Mouse (Mus musculus): Measurements from ENCODE around the gene Slc25a53. TPM values are rescaled to one million over a fixed set of nuclear protein-coding genes. Genes with fewer than 3 reads are reported as not detected.

The Slc25a53 gene
- 5.1 and 5.5 TPM in 2 replicates for polyA plus RNA-seq (2015; fragmentation: Nextera tagmentation; extraction: Ambion mirVana)

GRCm38 (mm10) chrX:137038000-137038483, at the start of gene Slc25a53:
Gene Slc25a53 (minus strand): TSS chrX:137038302.

GRCm38 (mm10) chrX:137049425-137050225, 11.5 kb upstream of the Slc25a53 start, which contains the start of gene Fam199x:
Gene Fam199x (plus strand): TSS chrX:137049594.

GRCm38 (mm10) chrX:136992978-136993547, 45.0 kb downstream of the Slc25a53 start, which contains the start of gene Zcchc18:
Gene Zcchc18 (plus strand): TSS chrX:136993155.

GRCm38 (mm10) chrX:136976424-136977084, 61.5 kb downstream of the Slc25a53 start, which contains the start of the genes Tmsb15l and Tmsb15b1:
Gene Tmsb15l (minus strand): TSS chrX:136976869.
Gene Tmsb15b1 (minus strand): TSS chrX:136976874.

GRCm38 (mm10) chrX:136975397-136975796, 62.7 kb downstream of the Slc25a53 start, which contains the start of gene Tmsb15b2:
Gene Tmsb15b2 (minus strand): TSS chrX:136975497.

Other genes with a start within 250 kb of the Slc25a53 start
- gene Plp1, start 215.6 kb downstream of the Slc25a53 start, polyA plus RNA-seq (2015; fragmentation: Nextera tagmentation; extraction: Ambion mirVana), result 0.97 and 1.0 TPM in 2 replicates
- not detected in 2 replicates for gene Rab9b, start 169.5 kb downstream of the Slc25a53 start, polyA plus RNA-seq (2015; fragmentation: Nextera tagmentation; extraction: Ambion mirVana)
- gene H2bfm, start 111.0 kb downstream of the Slc25a53 start, polyA plus RNA-seq (2015; fragmentation: Nextera tagmentation; extraction: Ambion mirVana), result not detected in 2 replicates
- gene Tmsb15b2, start 62.8 kb downstream of the Slc25a53 start, polyA plus RNA-seq (2015; fragmentation: Nextera tagmentation; extraction: Ambion mirVana), result 9.6 and 10.8 TPM in 2 replicates
- 0.90 and 1.7 TPM in 2 replicates for gene Tmsb15l, start 61.4 kb downstream of the Slc25a53 start, polyA plus RNA-seq (2015; fragmentation: Nextera tagmentation; extraction: Ambion mirVana)
- 9.5 and 12.9 TPM in 2 replicates for gene Tmsb15b1, start 61.4 kb downstream of the Slc25a53 start, polyA plus RNA-seq (2015; fragmentation: Nextera tagmentation; extraction: Ambion mirVana)
- gene Zcchc18, start 45.1 kb downstream of the Slc25a53 start, polyA plus RNA-seq (2015; fragmentation: Nextera tagmentation; extraction: Ambion mirVana), result 0.42 and 0.71 TPM in 2 replicates
- 1.6 and 2.1 TPM in 2 replicates for gene Fam199x, start 11.3 kb upstream of the Slc25a53 start, polyA plus RNA-seq (2015; fragmentation: Nextera tagmentation; extraction: Ambion mirVana)
- not detected in 2 replicates for gene Esx1, start 83.8 kb upstream of the Slc25a53 start, polyA plus RNA-seq (2015; fragmentation: Nextera tagmentation; extraction: Ambion mirVana)

Data from spleen, postnatal 0 days (tissue).